Mouse (Mus musculus) liver, postnatal 0 days (tissue): Measurements from ENCODE around the gene Ank.

Experiments
- CTCF ChIP-seq: sonication (generic); IDR thresholded peaks from 2 replicates; pipeline ENCODE4 v1.5.1; 2016; ENCODE audit warnings: antibody characterized with exemption, low read depth
- EP300 ChIP-seq: IDR thresholded peaks from 2 replicates; pipeline ENCODE4 v1.6.1; 2016; ENCODE audit warnings: antibody characterized with exemption, low read depth, mild to moderate bottlenecking

- TF ChIP-seq EP300 (no peak), CTCF (no peak)
Measured at GRCm38 (mm10) chr15:27535681-27536080, 69.2 kb downstream of the Ank start.
